Mouse (Mus musculus): ENCODE data around the gene Resf1.
"Not testable (repeated sequence)": the region's sequence is repeated elsewhere in the genome, so short reads cannot be mapped to it uniquely, and the experiment has no call there.

Gene Resf1

DNA sequence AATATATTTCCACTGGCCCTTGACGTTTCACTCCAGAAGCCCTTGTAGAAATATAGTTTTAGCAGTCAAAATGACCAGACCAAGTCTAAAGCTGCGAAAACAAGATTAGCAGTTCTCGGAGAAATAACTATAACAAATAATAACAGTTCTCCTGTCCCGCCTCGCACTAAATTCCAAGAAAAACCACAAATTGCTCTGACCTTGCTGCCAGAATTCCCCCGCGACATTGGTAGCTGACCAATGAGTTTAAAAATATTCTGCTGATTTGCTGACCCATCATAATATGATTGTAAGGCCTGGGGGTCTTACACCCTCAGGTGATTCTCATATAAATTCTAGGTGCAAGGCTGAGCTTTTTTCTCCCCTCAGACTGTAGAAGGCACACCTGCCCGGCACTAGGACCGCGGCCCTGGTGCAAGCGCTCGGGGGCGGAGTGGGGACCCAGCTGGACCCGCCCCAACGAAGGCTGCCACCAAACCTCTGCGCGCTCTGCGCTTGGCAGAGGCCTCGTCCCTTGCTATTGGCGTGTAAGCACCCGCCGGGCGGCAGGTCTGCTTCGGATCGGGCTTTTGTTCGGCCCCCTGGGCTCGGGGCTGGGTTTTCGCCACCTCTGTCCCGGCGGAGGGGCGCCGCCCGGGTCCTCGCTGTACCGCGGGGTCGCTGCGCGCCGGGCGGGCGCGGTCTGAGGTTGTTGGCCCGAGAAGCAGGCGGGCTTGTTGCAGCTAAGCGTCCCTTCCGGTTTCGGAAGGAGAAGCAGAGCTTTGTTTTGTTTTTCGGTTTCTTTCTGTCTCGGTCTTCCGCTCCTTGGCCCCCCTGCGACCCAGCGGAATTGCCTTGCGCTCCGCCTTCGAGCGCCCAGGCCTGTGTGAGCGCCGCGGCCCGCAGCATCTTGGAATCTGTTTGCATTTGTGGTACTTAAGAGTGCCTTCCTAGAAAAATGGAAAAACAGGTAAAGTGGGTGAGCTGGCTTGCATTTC, at the start of gene Resf1:
Gene Resf1 (plus strand): TSS at position 459 of the 977 bp plus-strand sequence.
- DNase-seq = peak; percentile 93

DNA sequence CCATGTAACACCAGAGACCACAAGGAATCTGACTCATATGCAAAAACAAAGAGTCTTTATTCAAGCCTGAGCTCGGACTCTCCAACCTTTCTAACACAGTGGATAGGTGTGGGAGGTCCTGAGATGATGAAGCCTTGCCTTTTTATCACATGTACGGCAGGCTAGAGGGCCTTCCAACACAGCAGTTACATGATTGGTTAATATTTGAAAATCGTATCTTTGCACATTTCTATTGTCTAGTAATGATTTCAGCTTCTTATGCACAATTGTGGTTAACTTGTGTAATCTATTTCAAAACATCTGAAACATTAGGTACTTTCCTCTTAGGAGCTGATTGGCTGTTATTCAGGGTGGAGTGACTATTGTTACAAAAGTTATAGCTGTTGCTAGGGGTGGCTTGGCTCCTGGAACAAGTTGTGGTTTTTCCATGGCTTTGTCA, 48.4 kb upstream of the Resf1 start:
- DNase-seq = no peak

DNA sequence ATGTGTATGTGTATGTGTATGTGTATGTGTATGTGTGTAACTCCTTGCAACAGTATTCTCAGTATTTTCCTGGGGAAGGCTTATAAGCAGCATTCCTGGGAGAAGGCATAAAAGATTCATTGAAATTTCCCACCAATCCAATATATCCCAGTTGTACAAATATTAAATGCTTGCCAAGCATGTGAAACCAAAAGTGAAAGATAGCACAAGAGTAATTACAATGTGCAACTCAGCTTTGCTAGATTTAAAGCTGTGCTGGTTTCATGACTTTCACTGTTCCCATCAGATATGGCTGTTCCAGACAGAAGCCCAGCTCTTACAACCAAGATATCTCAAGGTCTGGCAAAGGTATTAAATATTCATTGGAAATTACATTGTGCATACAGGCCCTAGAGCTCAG, 41.3 kb upstream of the Resf1 start:
- DNase-seq = no peak

GRCm38 (mm10) chr6:149278248-149278731, 30.9 kb upstream of the Resf1 start:
- DNase-seq = no peak

- no peak for DNase-seq
Observed at GRCm38 (mm10) chr6:149278866-149279265, 30.3 kb upstream of the Resf1 start.

DNA sequence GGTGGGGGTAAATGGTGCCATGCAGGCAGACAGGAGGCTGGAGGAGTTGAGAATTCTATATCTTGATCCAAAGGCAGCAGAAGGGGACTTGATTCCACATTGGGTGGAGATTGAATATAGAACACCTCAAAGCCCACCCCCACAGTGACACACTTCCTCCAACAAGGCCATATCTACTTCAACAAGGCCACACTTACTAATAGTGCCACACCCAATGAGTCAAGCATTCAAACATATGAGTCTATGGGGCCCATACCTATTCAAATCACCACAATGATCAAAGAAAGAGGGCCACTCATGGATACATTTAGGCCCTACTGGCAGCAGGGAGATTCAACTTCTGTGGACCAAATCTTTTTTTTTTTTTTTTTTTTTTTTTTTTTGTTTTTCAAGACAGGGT, 28.7 kb upstream of the Resf1 start:
- no peak for DNase-seq

DNA sequence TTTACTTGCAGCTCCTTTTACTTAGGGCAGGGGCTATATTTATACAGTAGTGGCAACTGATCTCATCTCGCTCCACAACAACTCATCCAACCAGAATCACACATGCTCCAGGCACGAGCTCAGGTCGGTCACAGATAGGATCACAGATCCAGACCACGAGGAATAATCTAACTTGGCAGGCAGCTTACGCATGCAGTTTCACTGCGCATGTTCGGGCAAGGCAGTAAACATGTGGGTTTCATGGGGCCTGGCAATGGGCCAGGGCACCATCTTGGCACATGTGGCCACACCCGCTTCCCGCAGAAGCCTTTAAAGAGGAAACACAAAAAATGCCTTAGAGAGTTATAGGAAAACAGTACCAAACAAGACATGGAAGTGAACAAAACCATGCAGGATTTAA, 21.0 kb upstream of the Resf1 start:
- not testable (repeated sequence) for DNase-seq

- not testable (repeated sequence) for DNase-seq
Observed at GRCm38 (mm10) chr6:149303231-149303630, 6.0 kb upstream of the Resf1 start.

DNA sequence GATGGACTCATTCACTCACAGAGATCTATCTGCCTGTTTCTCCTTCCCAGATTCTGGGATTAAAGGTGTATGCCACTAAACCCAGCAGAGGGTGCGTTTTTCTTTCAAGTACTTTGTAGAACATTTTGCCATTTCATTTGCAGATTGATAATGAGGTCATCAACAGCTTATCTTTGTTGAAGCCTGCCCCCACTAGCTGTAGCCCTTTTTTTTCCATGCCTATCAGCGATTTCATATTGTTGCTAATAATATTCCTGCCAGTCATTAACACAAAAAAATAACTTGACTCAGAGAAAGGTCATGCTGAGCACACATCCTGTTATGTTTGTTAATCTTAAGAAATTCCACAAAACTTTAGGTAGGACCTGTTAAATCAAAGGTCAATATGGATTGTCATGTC, 2.1 kb upstream of the Resf1 start:
- DNase-seq = no peak

- DNase-seq = no peak
Observed at GRCm38 (mm10) chr6:149307801-149308200, 1.4 kb upstream of the Resf1 start.

DNA sequence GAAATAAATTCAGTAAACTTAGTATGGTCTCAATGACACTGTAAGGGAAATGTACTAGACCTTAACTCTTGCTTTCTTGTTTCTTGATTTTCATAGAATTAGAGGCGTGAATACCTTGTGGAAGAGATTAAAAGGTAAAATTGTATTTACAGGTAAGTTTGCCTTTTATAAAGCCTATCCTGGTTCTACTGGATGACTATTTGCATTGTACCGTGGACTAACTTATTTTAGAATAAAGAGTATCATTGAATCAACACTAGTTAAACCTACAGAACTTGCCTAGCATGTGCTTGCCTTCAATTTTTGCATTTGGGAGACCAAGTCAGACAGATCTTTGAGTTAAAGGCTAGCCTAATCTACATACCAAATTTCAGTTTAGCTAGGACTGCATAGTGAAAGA, 1.0 kb downstream of the Resf1 start:
- DNase-seq = no peak

DNA sequence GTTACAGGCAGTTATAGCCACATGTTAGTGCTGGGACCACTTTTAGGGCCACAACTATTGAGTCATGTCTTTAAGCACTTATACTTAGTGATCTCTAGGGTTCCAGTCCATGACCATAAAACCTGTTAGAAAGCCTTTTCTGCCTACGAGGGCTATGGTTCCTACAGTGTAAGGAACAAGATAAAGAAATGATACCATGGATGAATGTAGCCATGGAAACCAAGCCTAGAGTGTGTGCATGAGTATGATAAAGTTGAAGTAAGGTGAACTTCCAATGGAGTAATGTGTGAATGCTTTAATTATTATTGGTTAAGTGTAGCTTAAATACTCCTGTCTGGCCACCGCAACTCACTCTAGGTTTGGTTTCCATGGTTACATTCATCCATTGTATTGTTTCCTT, 1.8 kb downstream of the Resf1 start:
- no peak for DNase-seq

DNA sequence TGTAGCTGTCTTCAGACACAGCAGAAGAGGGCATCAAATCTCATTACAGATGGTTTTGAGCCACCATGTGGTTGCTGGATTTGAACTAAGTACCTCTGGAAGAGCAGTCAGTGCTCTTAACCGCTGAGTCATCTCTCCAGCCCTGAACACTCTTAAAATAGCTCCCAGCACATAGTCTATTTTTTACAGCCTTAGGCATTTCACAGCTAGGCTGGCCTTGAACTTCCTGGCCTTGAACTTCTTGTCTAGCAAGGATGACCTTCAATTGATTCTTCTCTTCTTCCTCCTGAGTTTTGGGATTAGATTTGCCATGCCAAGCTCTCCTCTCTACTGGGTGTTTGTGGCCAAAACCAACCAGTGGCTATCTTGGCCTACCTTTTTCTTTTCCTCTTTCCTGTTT, 2.6 kb downstream of the Resf1 start:
- no peak for DNase-seq

DNA sequence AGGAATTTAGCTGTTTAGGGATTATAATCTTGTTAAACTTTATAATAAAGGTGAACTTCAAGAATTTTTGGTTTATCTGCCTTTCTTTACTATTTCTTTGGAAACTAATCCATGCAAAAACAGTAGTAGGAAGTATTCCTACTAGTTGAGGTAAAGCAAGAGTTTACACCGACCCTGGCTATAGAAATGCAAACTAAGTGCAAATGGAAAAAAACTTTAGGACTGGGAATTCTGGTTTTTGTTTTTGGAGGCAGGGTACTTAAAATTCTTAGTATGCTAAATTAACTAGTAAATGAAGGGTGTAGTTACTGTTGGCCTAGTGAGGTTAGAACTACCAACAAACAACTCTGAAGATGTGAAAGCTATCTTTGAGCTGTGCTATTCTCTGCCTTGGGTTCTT, 3.0 kb downstream of the Resf1 start:
- no peak for DNase-seq

DNA sequence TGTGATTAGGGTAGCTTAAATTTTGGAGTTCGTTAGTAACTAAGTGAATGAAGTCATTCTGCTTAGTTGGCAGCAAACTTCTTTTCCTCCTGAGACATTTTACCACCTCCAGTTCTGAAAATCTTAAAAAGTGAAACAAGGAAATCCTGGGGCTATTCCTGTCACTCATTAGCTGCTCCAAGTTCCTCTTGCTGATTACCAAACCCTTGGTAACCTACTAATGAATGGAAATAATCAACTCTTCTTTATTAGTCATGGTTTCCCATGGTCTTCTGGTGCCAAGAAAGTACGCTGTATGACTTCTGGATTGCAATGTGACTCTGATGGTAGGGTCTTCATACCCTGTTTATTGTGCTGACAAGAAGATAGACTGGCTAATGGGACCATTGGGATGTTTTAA, 5.7 kb downstream of the Resf1 start:
- DNase-seq = no peak

DNA sequence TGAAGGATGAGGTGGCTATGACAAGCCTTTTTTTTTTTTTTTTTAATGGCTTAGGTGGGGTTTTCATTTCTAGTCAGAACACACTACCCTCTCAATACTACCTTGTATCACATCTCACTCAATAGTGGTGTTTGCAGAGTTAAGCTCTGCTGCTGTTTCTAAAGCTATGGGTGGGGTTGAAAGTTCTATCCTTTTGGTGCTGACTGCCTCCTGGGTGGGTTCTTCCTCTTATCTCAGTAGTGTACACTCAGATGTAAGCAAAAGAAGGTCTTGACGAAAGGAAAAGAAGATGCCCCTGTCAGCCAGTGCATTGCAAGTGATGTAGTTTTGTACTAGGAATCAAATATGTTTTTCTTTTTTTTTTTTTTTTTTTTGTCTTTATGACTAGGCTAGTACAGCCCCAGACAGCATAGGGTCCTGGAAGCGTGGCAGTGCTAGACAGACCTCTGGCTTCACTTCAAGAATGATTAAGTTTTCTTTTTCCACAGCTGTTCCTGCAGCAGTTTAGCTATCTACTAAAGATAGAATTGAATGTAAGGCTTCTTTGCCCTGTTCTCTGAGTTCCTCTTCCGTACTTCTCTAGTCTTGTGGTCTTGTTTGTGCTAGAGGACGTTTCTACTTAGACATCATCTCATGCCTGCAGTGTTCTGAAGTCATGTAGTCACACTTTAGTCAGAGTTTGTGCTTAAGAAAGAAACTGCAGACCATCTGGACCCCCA, 14.5 kb downstream of the Resf1 start:
- no peak for DNase-seq

DNA sequence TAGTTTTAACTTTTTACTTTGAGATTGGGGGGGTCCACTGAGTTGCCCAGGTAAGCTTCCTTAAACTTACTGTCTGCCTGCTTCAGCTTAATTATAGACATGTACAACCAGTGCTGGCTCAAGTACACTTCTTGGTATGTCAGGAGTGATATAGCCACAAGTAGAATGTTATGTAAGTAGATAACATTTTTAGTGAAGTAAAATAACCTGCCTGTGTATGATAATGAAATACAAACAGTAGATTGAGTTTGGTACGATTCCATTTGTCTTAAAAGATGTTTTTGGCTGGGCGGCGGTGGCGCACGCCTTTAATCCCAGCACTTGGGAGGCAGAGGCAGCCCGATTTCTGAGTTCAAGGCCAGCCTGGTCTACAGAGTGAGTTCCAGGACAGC, 15.0 kb downstream of the Resf1 start:
- no peak for DNase-seq

- no peak for DNase-seq
Observed at GRCm38 (mm10) chr6:149329071-149329470, 19.9 kb downstream of the Resf1 start.

DNA sequence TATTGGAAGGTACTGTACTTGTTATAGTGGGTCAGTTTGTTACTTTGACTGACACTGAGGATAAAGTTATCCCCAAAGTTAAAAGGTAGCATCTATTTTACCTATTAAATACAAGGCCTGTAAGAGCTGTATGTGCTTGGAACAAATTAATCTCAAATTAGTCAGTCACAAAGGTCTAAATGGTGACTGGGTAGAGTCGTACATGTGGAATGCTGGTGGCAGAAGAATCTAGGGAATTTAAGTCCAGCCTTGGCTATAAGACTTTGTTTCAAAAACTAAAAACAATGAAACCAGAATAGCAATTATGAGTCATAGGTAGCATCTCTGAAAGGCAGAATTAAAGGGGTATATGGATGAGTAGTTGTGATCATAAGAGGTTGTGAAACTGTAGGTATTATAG, 21.1 kb downstream of the Resf1 start:
- no peak for DNase-seq

- DNase-seq = no peak
Observed at GRCm38 (mm10) chr6:149333036-149333435, 23.8 kb downstream of the Resf1 start.

GRCm38 (mm10) chr6:149337990-149338389, 28.8 kb downstream of the Resf1 start:
- DNase-seq = no peak

DNA sequence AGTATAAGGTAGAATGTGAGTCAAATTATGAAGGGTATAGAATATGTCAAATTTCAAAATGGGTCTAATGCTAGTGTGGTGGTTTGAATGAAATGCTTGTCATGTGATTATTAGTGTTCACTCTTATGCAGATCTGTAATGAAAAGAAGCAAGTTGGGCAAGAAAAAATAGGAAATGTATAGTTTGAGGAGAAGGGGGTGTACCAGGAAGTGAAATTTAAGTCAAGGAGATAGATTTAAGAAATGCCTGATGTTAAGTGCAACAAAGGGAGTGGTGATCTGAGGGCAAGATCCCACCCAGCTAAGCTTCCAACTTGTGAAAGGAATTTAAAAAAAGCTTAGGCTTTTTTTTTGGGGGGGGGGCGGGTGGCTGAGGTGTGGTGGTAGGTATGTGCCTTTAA, 29.4 kb downstream of the Resf1 start:
- DNase-seq = no peak

DNA sequence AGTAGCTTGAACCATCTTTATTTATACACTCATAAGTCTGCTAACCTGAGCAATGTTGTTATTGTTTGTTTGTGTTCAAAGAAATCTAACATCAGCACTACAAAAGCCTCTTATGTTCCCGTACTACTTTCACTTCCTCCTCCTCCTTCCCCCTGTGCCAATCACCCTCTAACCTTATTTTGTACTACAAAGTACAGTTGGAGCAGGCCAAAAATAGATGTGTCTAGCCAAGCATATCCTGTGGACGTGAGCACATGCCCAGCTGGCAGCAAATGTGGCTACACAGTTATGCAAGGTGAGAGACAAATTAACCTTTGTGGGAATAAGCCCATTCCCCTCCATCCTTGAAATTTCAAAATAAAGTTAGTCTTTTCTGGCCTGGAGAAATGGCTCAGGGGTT, 34.6 kb downstream of the Resf1 start:
- DNase-seq = peak; percentile 55

GRCm38 (mm10) chr6:149344372-149344771, 35.2 kb downstream of the Resf1 start:
- no peak for DNase-seq
